Mouse (Mus musculus) embryonic facial prominence, embryonic 10.5 days (tissue): ENCODE data around the gene Zmat1. TPM values are rescaled to one million over a fixed set of nuclear protein-coding genes. Genes with fewer than 3 reads are reported as not detected.

ENCODE experiments used
- DNase-seq: peaks from one replicate; pipeline ENCODE4 v3.0.0-alpha.2; 2017; ENCODE audit warnings: low spot score
- H3K27ac ChIP-seq: fragments of 300-500 bp; sonication (generic); replicated peaks from 2 replicates; pipeline ENCODE4 v1.5.1; 2016; ENCODE audit warnings: mild to moderate bottlenecking
- H3K27me3 ChIP-seq: fragments of 300-500 bp; sonication (generic); replicated peaks from 2 replicates; pipeline ENCODE4 v1.6.1; 2016; ENCODE audit warnings: low read depth, mild to moderate bottlenecking; ENCODE audit not compliant: poor library complexity, severe bottlenecking
- H3K36me3 ChIP-seq: fragments of 300-500 bp; sonication (generic); replicated peaks from 2 replicates; pipeline ENCODE4 v1.6.1; 2016; ENCODE audit warnings: mild to moderate bottlenecking, moderate library complexity
- H3K4me1 ChIP-seq: fragments of 300-500 bp; sonication (generic); 2 replicates; pipeline ENCODE4 v1.6.1; 2016
- H3K4me3 ChIP-seq: fragments of 300-500 bp; sonication (generic); 2 replicates; pipeline ENCODE4 v1.5.1; 2016; ENCODE audit warnings: mild to moderate bottlenecking, moderate library complexity
- H3K9me3 ChIP-seq: fragments of 300-500 bp; sonication (generic); 2 replicates; pipeline ENCODE4 v1.6.1; 2016; ENCODE audit warnings: mild to moderate bottlenecking
- WGBS: fragments of 180-500 bp; shearing (Covaris S2); methylation state at CpG from one replicate; pipeline ENCODE4 v1.1.7; 2016; 5-methylcytosine and 5-hydroxymethylcytosine counted together
- polyA plus RNA-seq: library from polyadenylated mRNA; unstranded; fragments of >200 nt; fragmentation: Nextera tagmentation; extraction: Ambion mirVana; gene quantifications from 2 replicates; pipeline ENCODE4 v1.2.1, GENCODE M21; 2016

Zmat1 gene
- polyA plus RNA-seq, 1 experiment from 2014 or later, result 4.5 TPM

DNA sequence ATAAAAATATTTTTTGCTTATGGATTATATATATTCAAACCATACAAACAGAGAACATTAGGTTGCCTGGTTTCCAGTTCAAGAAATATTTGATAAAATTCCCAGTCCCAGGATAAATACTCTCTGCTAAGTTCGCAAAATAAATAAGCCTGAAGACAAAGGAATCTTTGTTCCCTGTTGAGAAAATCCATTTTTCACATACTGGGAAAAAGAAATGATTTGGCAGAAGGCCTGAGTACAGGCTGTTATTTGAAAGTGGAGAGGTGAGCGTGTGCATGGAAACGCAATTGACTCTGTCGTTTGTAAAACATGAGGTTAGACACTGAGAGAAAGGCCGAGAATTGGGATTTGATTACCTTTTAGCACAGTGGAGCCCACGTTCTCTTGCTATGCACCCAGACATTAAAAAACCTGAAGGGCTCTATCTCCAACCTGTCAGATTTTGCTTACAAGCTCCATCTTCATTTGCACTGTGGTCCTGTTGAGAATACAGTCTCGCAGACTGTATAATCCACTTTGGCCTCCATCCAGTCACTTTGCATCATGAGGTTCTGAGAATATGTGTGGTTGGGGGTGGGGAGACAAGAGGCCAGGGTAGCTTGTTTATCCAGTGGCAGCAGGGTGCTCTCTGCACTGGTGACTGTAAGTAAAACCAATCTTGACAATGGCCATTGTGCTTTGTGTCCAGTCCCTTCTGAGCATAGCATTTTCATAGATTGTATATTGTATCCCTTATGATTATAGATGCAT, 85.2 kb downstream of the Zmat1 start:
- 75% methylated on average over 7 of the region's 7 CpGs for WGBS
- Histone ChIP-seq H3K9me3 (no peaks in the 10 kb centered on the region), H3K4me3 (no peak overlapping the region), H3K27me3 (peaks cover 21% of the 10 kb centered on the region; the same call in 1 of the 2 replicates), H3K36me3 (no peaks in the 10 kb centered on the region), H3K27ac (no peak overlapping the region), H3K4me1 (no peaks in the 10 kb centered on the region)
- DNase-seq, result no peak

Other genes with a start within 250 kb of the Zmat1 start
- gene Armcx2, start 200.0 kb downstream of the Zmat1 start, polyA plus RNA-seq, result 79.7 and 80.8 TPM in 2 replicates
- 0.55 and 0.59 TPM in 2 replicates for gene Nxf2, start 44.5 kb downstream of the Zmat1 start, polyA plus RNA-seq
- not detected in 2 replicates for gene Gm15023, start 168.4 kb upstream of the Zmat1 start, polyA plus RNA-seq
- 0.62 and 1.7 TPM in 2 replicates for gene Tceal6, start 201.5 kb upstream of the Zmat1 start, polyA plus RNA-seq